Mouse (Mus musculus): ENCODE data around the gene Fastkd1. TPM values are rescaled to one million over a fixed set of nuclear protein-coding genes. Genes with fewer than 3 reads are reported as not detected.

The Fastkd1 gene
- polyA plus RNA-seq, 1 experiment from 2014 or later: 22.3 TPM

Other genes starting within 250 kb of the Fastkd1 start
- 3.0 and 3.1 TPM in 2 replicates for gene Lrp2, start 127.5 kb downstream of the Fastkd1 start, polyA plus RNA-seq (2014; fragmentation: Nextera tagmentation; extraction: Ambion mirVana)
- 11.0 and 18.8 TPM in 2 replicates for gene Bbs5, start 66.3 kb downstream of the Fastkd1 start, polyA plus RNA-seq (2014; fragmentation: Nextera tagmentation; extraction: Ambion mirVana)
- 0.13 and 0.15 TPM in 2 replicates for gene Klhl41, start 43.4 kb downstream of the Fastkd1 start, polyA plus RNA-seq (2014; fragmentation: Nextera tagmentation; extraction: Ambion mirVana)
- gene Ppig, start 9.0 kb upstream of the Fastkd1 start, polyA plus RNA-seq (2014; fragmentation: Nextera tagmentation; extraction: Ambion mirVana): 135 and 146 TPM in 2 replicates
- gene Ccdc173, start 76.1 kb upstream of the Fastkd1 start, polyA plus RNA-seq (2014; fragmentation: Nextera tagmentation; extraction: Ambion mirVana): 4.2 and 4.8 TPM in 2 replicates
- gene Phospho2, start 76.1 kb upstream of the Fastkd1 start, polyA plus RNA-seq (2014; fragmentation: Nextera tagmentation; extraction: Ambion mirVana): 34.5 and 39.1 TPM in 2 replicates
- gene Klhl23, start 108.4 kb upstream of the Fastkd1 start, polyA plus RNA-seq (2014; fragmentation: Nextera tagmentation; extraction: Ambion mirVana): 36.3 and 36.7 TPM in 2 replicates
- 405 and 430 TPM in 2 replicates for gene Ssb, start 148.0 kb upstream of the Fastkd1 start, polyA plus RNA-seq (2014; fragmentation: Nextera tagmentation; extraction: Ambion mirVana)
- 43.1 and 45.1 TPM in 2 replicates for gene Mettl5, start 172.1 kb upstream of the Fastkd1 start, polyA plus RNA-seq (2014; fragmentation: Nextera tagmentation; extraction: Ambion mirVana)
- 14.0 and 19.6 TPM in 2 replicates for gene Ubr3, start 183.7 kb upstream of the Fastkd1 start, polyA plus RNA-seq (2014; fragmentation: Nextera tagmentation; extraction: Ambion mirVana)